Mouse (Mus musculus) right cerebral cortex, postnatal 4 days (tissue): ENCODE measurements around the gene Abhd16a.

Experiments used
- DNase-seq: peaks from one replicate; pipeline ENCODE4 v3.0.0-alpha.2; 2022

The Abhd16a gene

GRCm38 (mm10) chr17:35090166-35090932 is 1.3 kb downstream of the Abhd16a start:
- DNase-seq: no peak

GRCm38 (mm10) chr17:35092403-35093198 is 3.5 kb downstream of the Abhd16a start:
- DNase-seq: no peak

- DNase-seq: no peak
These were observed 5.7 kb downstream of the Abhd16a start for GRCm38 (mm10) chr17:35094475-35095365.

GRCm38 (mm10) chr17:35096597-35096996 is 7.5 kb downstream of the Abhd16a start:
- DNase-seq: no peak

GRCm38 (mm10) chr17:35097164-35097655 is 8.1 kb downstream of the Abhd16a start:
- DNase-seq: no peak

GRCm38 (mm10) chr17:35100196-35100765 is 11.2 kb downstream of the Abhd16a start:
- no peak for DNase-seq

- no peak for DNase-seq
These were observed 12.1 kb downstream of the Abhd16a start for GRCm38 (mm10) chr17:35101161-35101560.

GRCm38 (mm10) chr17:35102299-35102698 is 13.2 kb downstream of the Abhd16a start:
- no peak for DNase-seq

- no peak for DNase-seq
These were observed 14.2 kb downstream of the Abhd16a start for GRCm38 (mm10) chr17:35103221-35103690.

- no peak for DNase-seq
These were observed 15.0 kb downstream of the Abhd16a start for GRCm38 (mm10) chr17:35104079-35104478.

- DNase-seq: no peak
These were observed 15.7 kb downstream of the Abhd16a start for GRCm38 (mm10) chr17:35104754-35105153.

GRCm38 (mm10) chr17:35105740-35106389 is 16.8 kb downstream of the Abhd16a start:
- peak; percentile 38 for DNase-seq

- no peak for DNase-seq
These were observed 17.5 kb downstream of the Abhd16a start for GRCm38 (mm10) chr17:35106522-35106921.

GRCm38 (mm10) chr17:35108097-35108496 is 19.0 kb downstream of the Abhd16a start, which contains the start of gene Ly6g5c:
Gene Ly6g5c, plus strand, starts transcription at chr17:35108279.
- DNase-seq: no peak

- DNase-seq: no peak
These were observed 22.7 kb downstream of the Abhd16a start for GRCm38 (mm10) chr17:35111774-35112173.

- DNase-seq: no peak
These were observed 26.3 kb downstream of the Abhd16a start, which contains the start of gene Ly6g5b for GRCm38 (mm10) chr17:35115046-35116019. Gene Ly6g5b, minus strand, starts transcription at chr17:35115428.

GRCm38 (mm10) chr17:35120745-35121142 is 31.7 kb downstream of the Abhd16a start:
- peak; percentile 49 for DNase-seq

GRCm38 (mm10) chr17:35121143-35121799 is 32.2 kb downstream of the Abhd16a start, which contains the start of gene Gpank1:
Gene Gpank1, plus strand, starts transcription at chr17:35121455.
- DNase-seq: peak; percentile 96

GRCm38 (mm10) chr17:35121871-35122303 is 32.8 kb downstream of the Abhd16a start, which contains the start of gene Csnk2b:
Gene Csnk2b, minus strand, starts transcription at chr17:35122053.
- DNase-seq: peak; percentile 57
